Mouse (Mus musculus) splenic B cell, adult 2 months (primary cell): ENCODE measurements around the gene Eps8.

Experiments
- DNase-seq: peaks from one replicate; pipeline ENCODE4 v3.0.0-alpha.2; 2011; ENCODE audit warnings: low read depth, low spot score
- H3K27me3 ChIP-seq: 2 replicates; pipeline ENCODE4 v1.6.1; 2012; ENCODE audit warnings: mild to moderate bottlenecking, low read length, moderate library complexity, mixed read lengths; ENCODE audit not compliant: control insufficient read depth, poor library complexity, insufficient read depth, severe bottlenecking
- H3K36me3 ChIP-seq: 2 replicates; pipeline ENCODE4 v1.6.1; 2012; ENCODE audit warnings: mild to moderate bottlenecking, low read length, moderate library complexity, mixed read lengths; ENCODE audit not compliant: control insufficient read depth, poor library complexity, insufficient read depth, severe bottlenecking

Eps8 gene

DNA sequence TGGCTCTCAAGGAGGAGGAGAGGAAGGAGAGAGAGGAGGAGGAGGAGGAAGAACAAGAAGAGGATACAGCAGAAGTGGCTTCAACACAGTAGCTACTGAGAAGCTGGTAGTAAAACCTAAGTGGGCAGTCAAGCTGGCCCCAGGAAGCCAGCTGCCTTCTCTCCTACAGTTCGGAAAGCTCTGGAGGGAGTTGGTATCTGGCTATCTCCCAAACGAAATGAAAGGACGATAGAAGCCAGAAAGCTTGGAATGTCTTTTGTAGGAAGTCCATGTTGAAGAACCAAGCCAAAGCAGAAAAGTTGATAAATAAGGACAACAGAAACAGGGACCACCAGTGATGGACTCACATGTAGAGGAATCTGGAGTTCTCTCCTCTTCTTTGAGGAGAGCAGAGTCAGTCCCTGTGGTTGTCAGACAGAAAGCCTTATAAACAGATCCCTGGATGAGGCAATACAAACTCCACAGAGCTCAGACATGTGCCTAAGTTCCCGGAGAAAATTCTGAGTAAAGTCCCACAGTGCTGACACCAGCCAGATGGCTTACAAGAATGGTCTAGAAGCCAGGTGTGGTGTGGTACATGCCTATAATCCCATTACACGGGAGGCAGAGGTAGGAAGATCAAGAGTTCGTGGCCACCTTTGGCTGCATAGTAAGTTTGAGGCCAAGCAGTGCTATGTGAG, 73.2 kb downstream of the Eps8 start:
- H3K36me3 ChIP-seq, result no peaks in the 10 kb centered on the region
- no peak for DNase-seq
- H3K27me3 ChIP-seq, result no peaks in the 10 kb centered on the region

DNA sequence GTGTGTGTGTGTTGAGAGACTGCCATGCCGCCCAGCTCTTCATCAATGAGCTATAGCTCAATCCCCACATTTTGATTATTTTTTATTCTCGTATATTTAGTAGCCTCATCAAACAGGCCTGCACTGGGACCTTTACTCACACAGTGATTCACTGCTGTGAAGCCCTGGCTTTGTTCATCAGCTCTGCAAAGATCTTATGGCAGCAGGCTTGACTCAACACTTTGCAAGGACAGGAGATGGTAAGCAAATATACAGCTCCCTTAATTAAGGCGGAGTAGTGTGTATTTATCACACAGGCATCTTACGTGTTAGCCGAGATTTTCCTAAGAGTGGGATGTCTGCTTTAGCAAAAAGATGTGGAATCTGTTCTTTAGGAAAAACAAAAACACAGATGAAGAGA, 74.2 kb downstream of the Eps8 start:
- no peak for DNase-seq
- no peaks in the 10 kb centered on the region for H3K27me3 ChIP-seq
- H3K36me3 ChIP-seq, result no peaks in the 10 kb centered on the region

DNA sequence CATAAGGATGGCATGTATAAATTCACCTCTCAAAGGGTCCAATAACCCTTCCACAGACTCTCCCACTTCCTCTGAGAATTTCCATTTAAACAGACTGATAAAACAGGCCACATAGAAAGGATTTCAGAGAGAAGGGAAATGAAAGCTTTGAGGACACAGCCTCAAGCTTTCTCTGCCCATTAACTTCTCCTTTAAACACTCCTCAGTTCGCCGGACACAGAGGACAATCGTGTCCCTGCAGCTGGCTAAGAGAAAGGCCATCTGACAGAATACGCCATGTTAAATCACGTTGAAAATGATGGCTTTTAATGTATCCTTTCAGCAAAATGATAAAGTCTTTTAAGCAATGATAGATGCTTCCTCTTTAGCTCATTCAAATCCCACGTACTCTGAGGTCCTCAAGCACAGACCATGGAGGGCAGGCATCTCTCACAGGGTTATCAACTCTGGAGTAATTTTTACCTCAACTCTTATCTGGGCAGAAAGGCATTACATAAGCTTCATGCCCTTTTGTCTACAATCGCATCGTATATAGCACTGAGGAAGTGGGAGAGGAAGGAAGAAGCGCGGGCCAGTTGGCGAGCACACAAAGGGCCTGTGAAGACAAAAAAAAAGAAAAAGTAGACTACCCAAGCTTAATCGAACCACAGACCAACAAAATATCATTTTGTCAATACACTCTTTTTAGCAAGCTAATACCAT, 77.9 kb downstream of the Eps8 start:
- peak; percentile 13 for DNase-seq
- Histone ChIP-seq H3K27me3 (no peaks in the 10 kb centered on the region), H3K36me3 (no peaks in the 10 kb centered on the region)

DNA sequence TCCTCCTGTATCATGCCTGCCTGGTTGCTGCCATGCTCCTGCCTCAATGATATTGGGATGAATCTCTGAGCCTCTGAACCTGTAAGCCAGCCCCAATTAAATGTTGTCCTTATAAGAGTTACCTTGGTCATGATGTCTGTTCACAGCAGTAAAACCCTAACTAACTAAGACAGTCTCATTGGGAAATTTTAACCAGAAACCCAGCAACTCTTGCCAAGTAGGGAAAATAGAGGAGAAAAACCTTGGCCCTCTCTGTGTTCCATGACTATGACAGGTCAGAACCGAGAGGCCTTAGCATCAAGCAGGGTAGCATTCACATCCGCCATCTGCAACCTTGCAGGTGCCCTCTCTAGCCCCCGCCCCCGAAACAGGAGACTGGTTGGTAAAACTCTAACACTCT, 78.6 kb downstream of the Eps8 start:
- no peaks in the 10 kb centered on the region for H3K27me3 ChIP-seq
- no peaks in the 10 kb centered on the region for H3K36me3 ChIP-seq
- no peak for DNase-seq

DNA sequence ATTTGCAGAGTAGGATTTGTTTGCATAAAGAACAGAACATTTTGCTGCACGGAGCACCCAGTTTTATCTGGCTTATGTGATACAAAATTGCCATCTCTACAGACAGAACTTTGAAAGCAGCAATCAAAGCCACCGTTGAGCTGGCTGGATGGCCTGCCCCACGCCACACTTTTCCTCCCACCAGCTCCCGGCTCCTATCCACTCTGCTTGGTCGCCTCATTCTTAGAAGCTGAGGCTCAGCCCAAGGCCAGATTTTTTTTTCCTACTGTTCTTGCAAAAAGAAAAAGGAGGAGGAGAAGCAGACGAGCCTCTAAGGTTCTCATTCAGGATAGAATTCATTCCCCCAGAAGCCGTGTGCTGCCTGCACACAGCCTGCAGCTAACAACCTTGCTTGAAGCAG, 80.8 kb downstream of the Eps8 start:
- H3K27me3 ChIP-seq, result no peaks in the 10 kb centered on the region
- no peak for DNase-seq
- H3K36me3 ChIP-seq, result no peaks in the 10 kb centered on the region

DNA sequence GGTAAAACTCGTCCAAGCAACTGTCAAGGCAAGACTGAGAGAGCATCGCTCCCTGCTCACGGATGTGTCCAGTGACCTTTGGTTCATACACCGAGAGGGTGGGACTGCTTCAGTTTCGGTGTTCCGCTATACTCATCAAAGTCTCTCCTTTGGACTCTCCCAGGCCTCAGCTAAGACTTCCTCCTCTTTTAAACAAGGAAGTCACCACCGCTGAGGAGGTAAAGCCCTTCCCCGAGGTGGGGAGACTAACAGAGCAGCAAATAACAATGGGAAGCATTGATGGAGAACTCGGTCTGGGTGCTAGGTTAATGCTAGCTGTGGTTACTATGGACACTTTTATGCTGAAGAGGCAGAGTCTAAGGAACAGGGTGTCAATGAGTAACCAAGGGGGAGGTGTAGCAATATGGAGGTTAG, 84.0 kb downstream of the Eps8 start:
- H3K36me3 ChIP-seq, result no peaks in the 10 kb centered on the region
- DNase-seq, result no peak
- H3K27me3 ChIP-seq, result no peaks in the 10 kb centered on the region

DNA sequence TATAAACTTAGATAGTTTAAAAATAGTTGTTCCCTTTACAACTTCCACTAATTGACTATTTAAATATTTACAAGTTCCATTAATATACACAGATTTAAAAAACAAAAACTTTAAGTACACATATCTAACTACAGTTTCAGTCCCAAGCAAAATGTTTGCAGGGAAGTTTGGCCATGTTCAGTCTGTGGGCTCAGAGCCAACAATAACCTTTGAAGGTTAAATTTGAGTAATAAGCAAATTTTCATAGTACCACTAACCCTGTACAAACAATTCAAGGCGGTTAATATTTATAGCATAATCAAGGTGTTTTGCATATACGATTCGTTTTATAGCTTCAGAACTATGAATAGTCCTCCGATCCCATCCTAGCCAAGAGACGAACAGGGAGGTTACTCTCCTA, 84.7 kb downstream of the Eps8 start:
- Histone ChIP-seq H3K27me3 (no peaks in the 10 kb centered on the region), H3K36me3 (no peaks in the 10 kb centered on the region)
- no peak for DNase-seq

DNA sequence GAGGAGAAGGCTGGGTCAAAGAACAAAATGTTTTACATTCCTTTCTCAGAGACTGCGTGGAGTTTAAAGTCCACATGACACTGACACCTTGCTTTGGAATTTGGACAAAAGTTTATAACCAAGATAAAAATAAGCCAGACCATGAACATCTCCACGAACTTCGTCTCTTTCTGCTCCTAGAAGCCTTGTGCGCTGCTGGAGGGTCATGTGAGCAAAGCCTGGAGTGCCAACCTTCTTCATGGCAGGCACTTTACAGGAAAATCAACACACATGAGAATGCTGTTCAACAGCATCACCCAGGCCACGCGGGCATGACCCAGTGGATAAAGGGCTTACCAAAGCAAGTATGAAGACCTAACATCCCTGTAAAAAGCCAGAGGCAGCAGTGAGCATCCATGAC, 85.6 kb downstream of the Eps8 start:
- Histone ChIP-seq H3K36me3 (no peaks in the 10 kb centered on the region), H3K27me3 (no peaks in the 10 kb centered on the region)
- no peak for DNase-seq

DNA sequence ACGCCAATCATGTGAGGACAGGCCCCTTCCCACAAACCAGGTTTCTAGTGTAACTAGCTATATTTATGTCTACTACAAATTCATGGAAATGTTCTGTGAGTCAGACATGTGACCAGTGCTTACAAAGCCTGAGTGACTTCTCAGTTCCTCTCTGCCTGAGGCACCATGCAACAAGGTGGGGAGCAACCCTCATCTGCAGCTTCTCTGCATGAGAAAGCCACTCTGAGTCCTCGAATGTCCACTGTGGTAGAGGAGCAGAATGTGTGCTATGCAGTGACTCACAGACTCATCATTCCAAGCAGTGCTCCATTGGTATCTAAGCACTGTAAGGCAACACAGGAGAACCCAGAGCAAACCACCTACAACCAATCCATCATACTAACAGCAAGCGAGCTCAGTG, 88.8 kb downstream of the Eps8 start:
- H3K27me3 ChIP-seq, result no peaks in the 10 kb centered on the region
- peak; percentile 66 for DNase-seq
- H3K36me3 ChIP-seq, result no peaks in the 10 kb centered on the region

DNA sequence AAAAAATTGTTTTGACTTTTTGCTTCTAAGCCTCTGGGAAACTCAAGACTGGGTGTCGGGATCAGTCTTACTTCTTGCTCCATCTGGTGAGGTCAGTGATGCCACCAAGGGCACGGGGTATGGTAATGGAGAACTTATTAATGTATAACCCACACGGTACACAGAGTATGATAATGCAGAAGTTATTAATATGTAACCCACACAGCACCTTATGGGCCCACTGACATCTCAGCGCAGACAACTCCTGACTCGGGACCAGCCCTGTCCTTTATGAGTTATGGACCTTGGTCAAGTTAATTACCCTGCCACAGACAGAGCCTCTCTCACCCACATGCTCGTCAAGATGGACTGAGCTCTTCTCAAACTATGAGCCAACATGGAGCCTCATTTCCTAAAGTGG, 89.2 kb downstream of the Eps8 start:
- DNase-seq, result no peak

DNA sequence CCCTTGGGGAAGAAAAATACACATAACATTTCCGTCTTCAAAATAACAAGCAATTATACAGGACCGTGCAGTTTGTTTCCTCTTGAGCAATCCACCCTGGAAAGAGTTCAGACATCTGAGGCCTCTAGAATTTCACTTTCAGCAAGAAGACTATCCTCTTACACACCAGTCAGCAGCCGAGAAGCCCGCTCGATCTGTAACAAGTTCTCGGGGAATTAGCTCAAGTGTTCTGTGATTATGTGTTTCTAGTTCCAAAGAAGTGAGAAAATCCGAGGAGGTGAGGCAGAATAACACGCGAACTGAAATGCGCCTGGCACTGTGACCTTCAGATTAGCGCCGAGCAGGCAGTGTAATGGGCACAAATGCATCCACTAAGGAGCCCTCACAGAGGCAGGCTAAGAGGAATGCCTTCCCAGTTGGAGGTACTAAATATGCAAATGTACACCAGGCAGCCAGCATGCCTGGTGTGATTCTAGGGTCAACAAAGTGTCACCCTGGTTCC, 94.3 kb downstream of the Eps8 start:
- Histone ChIP-seq H3K36me3 (no peaks in the 10 kb centered on the region), H3K27me3 (no peaks in the 10 kb centered on the region)
- no peak for DNase-seq

More for the DNA sequence above, 89.2 kb downstream of the Eps8 start:
- H3K27me3 ChIP-seq, result no peaks in the 10 kb centered on the region
- no peaks in the 10 kb centered on the region for H3K36me3 ChIP-seq

DNA sequence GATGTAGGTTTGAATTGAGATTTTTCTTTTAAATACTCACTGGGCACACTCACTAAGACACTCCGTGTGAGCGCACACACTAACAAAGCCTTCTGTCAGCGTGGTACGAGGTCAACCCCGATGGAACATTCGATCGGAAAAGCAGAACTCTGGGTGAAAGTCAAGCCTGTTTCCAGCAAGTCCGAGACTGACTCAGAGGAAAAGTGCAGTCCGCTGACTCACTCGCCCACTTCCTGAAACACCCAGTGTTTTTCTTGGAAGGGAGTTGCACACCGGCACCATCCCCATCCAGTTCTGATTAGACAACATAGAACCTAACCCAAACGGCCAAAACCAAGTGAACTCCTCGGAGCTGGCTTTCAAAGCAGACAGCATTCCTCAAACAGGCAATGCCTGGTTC, 95.8 kb downstream of the Eps8 start:
- Histone ChIP-seq H3K27me3 (no peaks in the 10 kb centered on the region), H3K36me3 (no peaks in the 10 kb centered on the region)
- peak; percentile 33 for DNase-seq

DNA sequence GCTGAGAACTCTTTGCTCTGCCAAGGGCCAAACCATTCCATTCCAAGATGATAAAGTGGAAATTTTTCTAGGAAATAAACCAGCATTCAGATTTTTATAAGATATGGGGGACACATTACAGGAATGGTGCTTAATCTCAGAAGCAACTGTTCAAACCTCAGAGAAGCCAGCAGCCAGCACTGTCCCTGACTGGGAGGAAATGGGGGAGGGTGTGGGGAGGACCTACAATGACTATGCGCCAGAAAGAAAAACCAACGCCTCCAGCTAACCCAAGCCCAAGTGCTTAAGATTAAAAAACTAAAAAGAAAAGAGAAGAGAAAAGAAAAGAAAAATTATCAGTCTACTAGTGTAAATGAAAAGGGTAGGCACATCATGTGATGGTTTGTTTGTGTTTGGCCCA, 97.0 kb downstream of the Eps8 start:
- no peak for DNase-seq
- no peaks in the 10 kb centered on the region for H3K36me3 ChIP-seq
- no peaks in the 10 kb centered on the region for H3K27me3 ChIP-seq

DNA sequence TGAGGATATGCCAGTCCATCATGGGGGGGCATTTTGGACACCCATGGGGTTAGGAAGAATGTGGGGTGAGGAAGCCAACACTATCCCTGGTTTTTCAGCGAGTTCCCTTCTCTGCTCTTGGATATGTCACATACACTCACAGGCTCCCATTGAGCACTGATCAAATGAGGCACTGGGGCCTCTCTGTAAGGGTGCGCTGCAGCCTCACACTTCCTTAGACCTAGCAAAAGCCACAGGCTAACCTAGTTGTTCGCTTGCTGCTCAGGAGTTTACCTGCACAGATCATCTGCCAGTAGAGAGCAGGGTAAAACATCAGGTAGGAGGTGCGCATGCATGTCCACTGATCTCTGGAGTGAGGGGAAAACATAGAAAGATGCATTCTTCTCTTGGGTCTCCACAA, 97.5 kb downstream of the Eps8 start:
- DNase-seq, result no peak
- no peaks in the 10 kb centered on the region for H3K36me3 ChIP-seq

DNA sequence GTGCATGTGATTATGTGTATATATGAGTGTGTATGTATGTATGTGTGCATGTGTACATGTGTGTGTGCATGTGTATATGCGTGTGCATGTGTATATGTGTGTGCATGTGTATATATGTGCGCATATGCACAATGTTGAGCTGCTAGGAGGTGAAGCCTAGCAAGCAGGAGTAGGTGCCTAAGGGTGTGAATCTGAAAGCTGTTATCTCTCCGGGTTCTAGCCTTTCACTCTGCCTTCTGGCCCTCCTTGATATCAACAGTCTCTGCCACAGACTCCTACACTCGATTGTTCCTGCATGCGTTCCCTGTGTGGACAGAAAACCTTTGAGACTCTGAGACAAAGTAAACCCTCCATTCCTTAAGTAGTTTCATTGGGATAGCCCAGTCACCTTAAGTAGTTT, 98.0 kb downstream of the Eps8 start:
- DNase-seq, result no peak
- Histone ChIP-seq H3K36me3 (no peaks in the 10 kb centered on the region), H3K27me3 (no peaks in the 10 kb centered on the region)

More for the DNA sequence above, 97.5 kb downstream of the Eps8 start:
- no peaks in the 10 kb centered on the region for H3K27me3 ChIP-seq
